Mouse (Mus musculus) myocyte (in vitro differentiated cells): ENCODE measurements around the gene Calml4. TPM values are rescaled to one million over a fixed set of nuclear protein-coding genes. Genes with fewer than 3 reads are reported as not detected.

Source experiments
- H3K27me3 ChIP-seq: one replicate; pipeline ENCODE4 v1.6.1; 2011; ENCODE audit not compliant: control insufficient read depth, insufficient read depth, insufficient read length
- H3K36me3 ChIP-seq: one replicate; pipeline ENCODE4 v1.6.1; 2011; ENCODE audit not compliant: control insufficient read depth, insufficient read depth
- H3K4me2 ChIP-seq: one replicate; pipeline ENCODE4 v1.6.1; 2011; ENCODE audit warnings: low read depth, control low read depth
- H3K4me3 ChIP-seq: one replicate; pipeline ENCODE4 v1.5.1; 2011; ENCODE audit warnings: mild to moderate bottlenecking, control low read depth, moderate library complexity
- H3K79me2 ChIP-seq: one replicate; pipeline ENCODE4 v1.6.1; 2011; ENCODE audit not compliant: control insufficient read depth, insufficient read depth
- H3ac ChIP-seq: one replicate; pipeline ENCODE4 v1.6.1; 2011; ENCODE audit not compliant: control insufficient read depth, insufficient read length
- CEBPB ChIP-seq: IDR thresholded peaks from 2 replicates; pipeline ENCODE4 v1.6.1; 2011; ENCODE audit warnings: mild to moderate bottlenecking, moderate library complexity; ENCODE audit not compliant: poor library complexity, insufficient read depth, severe bottlenecking
- E2F4 ChIP-seq: IDR thresholded peaks from one replicate; pipeline ENCODE4 v1.6.1; 2011; ENCODE audit warnings: mild to moderate bottlenecking, control low read depth, moderate library complexity; ENCODE audit not compliant: insufficient read depth
- MYOD1 ChIP-seq, 3 experiments: IDR thresholded peaks; one replicate each; pipeline ENCODE4 v1.6.1; 2011; ENCODE audit warnings: control low read depth in 2 of 3, low read depth in 2 of 3, mild to moderate bottlenecking in 2 of 3, moderate library complexity in 1 of 3; ENCODE audit not compliant: insufficient read length in 2 of 3, control insufficient read depth in 1 of 3
- MYOG ChIP-seq, 3 experiments: IDR thresholded peaks; one replicate each; pipeline ENCODE4 v1.6.1; 2011; ENCODE audit warnings: control low read depth in 2 of 3, low read depth in 2 of 3, mild to moderate bottlenecking in 2 of 3; ENCODE audit not compliant: insufficient read length in 2 of 3, control insufficient read depth in 1 of 3, insufficient read depth in 1 of 3
- POLR2A ChIP-seq: IDR thresholded peaks from one replicate; pipeline ENCODE4 v1.6.1; 2011; ENCODE audit warnings: low read depth, mild to moderate bottlenecking, control low read depth, moderate library complexity; ENCODE audit not compliant: insufficient read length
- POLR2AphosphoS2 ChIP-seq: IDR thresholded peaks from one replicate; pipeline ENCODE4 v1.6.1; 2011; ENCODE audit warnings: low read depth, control low read depth; ENCODE audit not compliant: insufficient read length
- REST ChIP-seq: IDR thresholded peaks from one replicate; pipeline ENCODE4 v1.6.1; 2011; ENCODE audit warnings: mild to moderate bottlenecking, control low read depth, moderate library complexity; ENCODE audit not compliant: insufficient read depth, insufficient read length
- SRF ChIP-seq: IDR thresholded peaks from one replicate; pipeline ENCODE4 v1.6.1; 2011; ENCODE audit warnings: low read depth; ENCODE audit not compliant: control insufficient read depth, insufficient read length
- TCF12 ChIP-seq: IDR thresholded peaks from one replicate; pipeline ENCODE4 v1.6.1; 2011; ENCODE audit warnings: mild to moderate bottlenecking, control low read depth; ENCODE audit not compliant: poor library complexity, insufficient read depth, severe bottlenecking
- USF1 ChIP-seq: IDR thresholded peaks from one replicate; pipeline ENCODE4 v1.6.1; 2011; ENCODE audit warnings: low read depth, mild to moderate bottlenecking, control low read depth, moderate library complexity
- polyA plus RNA-seq: library from polyadenylated mRNA; unstranded; fragments of >200 nt; fragmentation: generic; extraction: Trizol; gene quantifications from one replicate; pipeline ENCODE4 v1.2.1, GENCODE M21; 2012; ENCODE audit warnings: missing spikeins

The Calml4 gene
- polyA plus RNA-seq, 1 experiment: 14.0 TPM

GRCm38 (mm10) chr9:62812216-62813049 lies 45.4 kb upstream of the Calml4 start:
- TF ChIP-seq MYOG (IDR thresholded peaks at IDR 0.05; ENCODE audit: control insufficient read depth in 1 of 3, insufficient read depth in 1 of 3, insufficient read length in 2 of 3, low read depth in 2 of 3) (peak in 2 of 3 experiments; percentile 11 to 83), USF1 (peak; percentile 61), POLR2AphosphoS2 (peak; percentile 32), MYOD1 (IDR thresholded peaks at IDR 0.05; ENCODE audit: control insufficient read depth in 1 of 3, insufficient read length in 2 of 3, low read depth in 2 of 3) (peak; percentile 44 to 77 (median 73)), SRF (no peak)
- Histone ChIP-seq H3K4me3 (peak overlapping the region; percentile 90), H3K27me3 (no peaks in the 10 kb centered on the region), H3ac (peak overlapping the region; percentile 99), H3K36me3 (no peaks in the 10 kb centered on the region), H3K79me2 (peaks cover 38% of the 10 kb centered on the region), H3K4me2 (peak overlapping the region; percentile 97)

- Histone ChIP-seq H3K36me3 (no peaks in the 10 kb centered on the region), H3K27me3 (no peaks in the 10 kb centered on the region), H3K79me2 (peaks cover 15% of the 10 kb centered on the region), H3K4me2 (no peak overlapping the region), H3K4me3 (no peak overlapping the region), H3ac (no peak overlapping the region)
- no peak for TF ChIP-seq E2F4
Observed at GRCm38 (mm10) chr9:62814751-62815150, 43.1 kb upstream of the Calml4 start.

- no peaks in the 10 kb centered on the region for H3K27me3 ChIP-seq
- no peak overlapping the region for H3ac ChIP-seq
- no peak overlapping the region for H3K4me3 ChIP-seq
- TF ChIP-seq MYOD1 (IDR thresholded peaks at IDR 0.05; ENCODE audit: control insufficient read depth in 1 of 3, insufficient read length in 2 of 3, low read depth in 2 of 3) (no peak), E2F4 (no peak), SRF (no peak), CEBPB (no peak), MYOG (IDR thresholded peaks at IDR 0.05; ENCODE audit: control insufficient read depth in 1 of 3, insufficient read depth in 1 of 3, insufficient read length in 2 of 3, low read depth in 2 of 3) (no peak), REST (no peak), POLR2A (no peak), USF1 (no peak), TCF12 (no peak)
- H3K79me2 ChIP-seq: no peaks in the 10 kb centered on the region
- H3K36me3 ChIP-seq: no peaks in the 10 kb centered on the region
- H3K4me2 ChIP-seq: peak overlapping the region; percentile 53
Observed at GRCm38 (mm10) chr9:62816323-62817098, 41.4 kb upstream of the Calml4 start.

- Histone ChIP-seq H3K4me3 (no peak overlapping the region), H3K36me3 (no peaks in the 10 kb centered on the region), H3K79me2 (no peaks in the 10 kb centered on the region), H3ac (no peak overlapping the region), H3K4me2 (peak overlapping the region; percentile 53), H3K27me3 (no peaks in the 10 kb centered on the region)
- TF ChIP-seq USF1 (peak; percentile 93), MYOD1 (IDR thresholded peaks at IDR 0.05; ENCODE audit: control insufficient read depth in 1 of 3, insufficient read length in 2 of 3, low read depth in 2 of 3) (peak in 2 of 3 experiments; percentile 53 to 77), REST (no peak)
Observed at GRCm38 (mm10) chr9:62817099-62817571, 40.7 kb upstream of the Calml4 start.

- Histone ChIP-seq H3K27me3 (no peaks in the 10 kb centered on the region), H3K4me2 (peak overlapping the region; percentile 53), H3K79me2 (no peaks in the 10 kb centered on the region), H3K4me3 (no peak overlapping the region), H3K36me3 (no peaks in the 10 kb centered on the region), H3ac (no peak overlapping the region)
- TF ChIP-seq POLR2AphosphoS2 (no peak), MYOD1 (IDR thresholded peaks at IDR 0.05; ENCODE audit: control insufficient read depth in 1 of 3, insufficient read length in 2 of 3, low read depth in 2 of 3) (peak in 1 of 3 experiments; percentile 7), E2F4 (no peak), CEBPB (no peak), SRF (no peak), REST (no peak), USF1 (no peak), POLR2A (no peak), MYOG (IDR thresholded peaks at IDR 0.05; ENCODE audit: control insufficient read depth in 1 of 3, insufficient read depth in 1 of 3, insufficient read length in 2 of 3, low read depth in 2 of 3) (peak in 1 of 3 experiments; percentile 34), TCF12 (no peak)
Observed at GRCm38 (mm10) chr9:62817828-62818614, 39.9 kb upstream of the Calml4 start.
